Mouse (Mus musculus) bone marrow, adult 2 months (tissue): ENCODE data around the gene Slc8b1. TPM values are rescaled to one million over a fixed set of nuclear protein-coding genes. Genes with fewer than 3 reads are reported as not detected.
A peak's percentile ranks its signal among the peaks of the same experiment; 100 is the strongest.

Experiments
- H3K27ac ChIP-seq: fragments of 200-500 bp; 2 replicates; pipeline ENCODE4 v1.5.1; 2012; ENCODE audit warnings: low read depth, mild to moderate bottlenecking, control low read depth, inconsistent platforms, low read length; ENCODE audit not compliant: control insufficient read depth, poor library complexity, insufficient read depth
- H3K4me1 ChIP-seq: fragments of 200-500 bp; 2 replicates; pipeline ENCODE4 v1.6.1; 2011; ENCODE audit warnings: low read length; ENCODE audit not compliant: control insufficient read depth, insufficient read depth
- H3K4me3 ChIP-seq: fragments of 200-500 bp; replicated peaks from 2 replicates; pipeline ENCODE3; 2011; ENCODE audit warnings: mild to moderate bottlenecking, low read depth, low read length, control low read depth; ENCODE audit not compliant: control insufficient read depth
- CTCF ChIP-seq: fragments of 200-500 bp; IDR thresholded peaks from 2 replicates; pipeline ENCODE4 v1.5.1; 2011; ENCODE audit warnings: low read length, control low read depth; ENCODE audit not compliant: control insufficient read depth, insufficient read depth
- POLR2A ChIP-seq: fragments of 200-500 bp; IDR thresholded peaks from 2 replicates; pipeline ENCODE4 v1.6.1; 2011; ENCODE audit warnings: low read depth, mild to moderate bottlenecking, control low read depth, low read length, borderline replicate concordance; ENCODE audit not compliant: control insufficient read depth
- WGBS: fragments of 180-500 bp; shearing (Covaris S2); methylation state at CpG from one replicate; pipeline ENCODE4 v1.1.7; 2018; 5-methylcytosine and 5-hydroxymethylcytosine counted together
- polyA plus RNA-seq: library from polyadenylated mRNA; stranded (reverse); fragments of >200 nt; gene quantifications from 2 replicates; pipeline ENCODE4 v1.2.4, GENCODE M21; 2011; ENCODE audit warnings: low replicate concordance; ENCODE audit not compliant: missing spikeins, insufficient read depth, insufficient read length

The Slc8b1 gene
- polyA plus RNA-seq, 1 experiment = 45.1 TPM

DNA sequence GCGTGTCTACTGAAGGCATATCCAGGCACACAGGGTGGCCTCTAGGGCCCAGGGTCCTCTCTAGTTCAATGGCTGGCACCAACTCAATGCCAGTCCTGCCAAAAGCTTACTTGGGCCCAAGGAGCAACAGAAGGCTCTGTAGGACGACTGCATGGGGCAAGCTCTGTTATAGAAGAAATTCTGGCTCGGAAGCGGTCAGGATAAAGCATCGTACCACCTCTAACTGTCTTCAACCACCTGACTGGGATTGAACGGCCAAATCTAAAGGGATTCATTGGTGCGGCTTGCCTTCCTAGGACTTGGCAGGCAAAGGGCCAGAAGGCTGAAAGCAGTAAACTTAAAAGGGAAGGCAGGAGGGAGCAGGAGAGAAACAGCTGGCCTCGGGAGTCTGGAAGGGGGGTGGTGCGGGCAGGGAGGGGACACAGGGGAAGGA, 57.4 kb downstream of the Slc8b1 start:
- 93% methylated on average over 9 of the region's 9 CpGs for WGBS
- no peak overlapping the region for H3K27ac ChIP-seq
- H3K4me3 ChIP-seq = no peak overlapping the region
- no peak for TF ChIP-seq CTCF
- no peak for TF ChIP-seq POLR2A
- peaks cover 2% of the 10 kb centered on the region for H3K4me1 ChIP-seq

DNA sequence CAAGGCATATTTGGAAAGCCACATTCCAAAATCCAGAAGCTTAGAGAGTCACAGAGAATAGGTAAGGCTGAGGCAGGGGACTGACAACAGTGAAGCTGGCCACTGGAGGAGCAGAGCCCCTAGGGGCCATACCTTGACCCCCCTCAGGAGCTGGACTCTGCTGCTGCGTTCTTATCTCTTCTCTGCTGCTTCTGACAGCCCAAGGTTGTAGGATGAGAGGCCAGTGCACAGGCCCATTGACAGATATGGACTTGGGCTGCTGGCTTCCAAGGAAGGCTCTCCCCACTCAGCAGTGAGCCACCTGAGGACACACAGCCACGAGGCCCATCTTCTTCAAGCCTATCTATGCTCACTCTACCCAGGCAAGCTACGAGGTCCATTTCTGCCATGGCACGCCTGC, 58.0 kb downstream of the Slc8b1 start:
- H3K4me1 ChIP-seq = peaks cover 2% of the 10 kb centered on the region
- no peak for TF ChIP-seq CTCF
- TF ChIP-seq POLR2A = no peak
- H3K27ac ChIP-seq = no peak overlapping the region
- no peak overlapping the region for H3K4me3 ChIP-seq
- WGBS = 83% methylated on average over 4 of the region's 4 CpGs

DNA sequence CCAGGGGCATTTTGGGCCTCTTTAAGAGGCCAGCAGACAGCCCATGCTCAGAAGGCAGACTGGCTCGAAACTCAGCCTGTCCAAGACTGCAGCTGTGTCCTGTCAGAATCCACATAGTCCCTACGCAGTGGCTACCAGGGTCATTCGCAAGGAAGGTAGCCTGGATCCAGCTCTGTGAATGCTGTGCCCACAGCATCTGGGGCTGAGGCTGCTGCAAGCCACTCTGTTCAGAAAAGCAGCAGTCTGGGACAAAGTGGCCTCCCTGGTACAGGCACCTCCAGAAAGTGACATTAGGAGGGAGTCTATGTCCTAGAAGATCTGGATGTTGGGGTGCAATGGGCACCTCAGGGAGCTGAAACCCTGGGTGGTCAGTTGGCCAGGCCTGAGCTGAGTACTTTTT, 58.8 kb downstream of the Slc8b1 start:
- Histone ChIP-seq H3K4me1 (peaks cover 2% of the 10 kb centered on the region), H3K4me3 (no peak overlapping the region), H3K27ac (peak overlapping the region; percentile 33; the same call in 1 of the 2 replicates)
- 96% methylated on average over 3 of the region's 3 CpGs for whole genome bisulfite sequencing
- no peak for TF ChIP-seq POLR2A
- no peak for TF ChIP-seq CTCF

- Histone ChIP-seq H3K27ac (peak overlapping the region; percentile 59; the same call in 1 of the 2 replicates), H3K4me3 (no peak overlapping the region), H3K4me1 (peaks cover 2% of the 10 kb centered on the region)
- 37% methylated on average over 11 of the region's 11 CpGs for WGBS
- TF ChIP-seq POLR2A (no peak), CTCF (no peak)
Measured at GRCm38 (mm10) chr5:120570289-120570897, 59.4 kb downstream of the Slc8b1 start.

- peaks cover 2% of the 10 kb centered on the region for H3K4me1 ChIP-seq
- no peak overlapping the region for H3K27ac ChIP-seq
- H3K4me3 ChIP-seq = no peak overlapping the region
- 0 out of 2 replicates have a peak, but pooled peaks have one; percentile 12 for TF ChIP-seq POLR2A
- no peak for TF ChIP-seq CTCF
- 86% methylated on average over 14 of the region's 14 CpGs for WGBS
Measured at GRCm38 (mm10) chr5:120571056-120571740, 60.2 kb downstream of the Slc8b1 start.

- 82% methylated on average over 10 of the region's 10 CpGs for WGBS
- Histone ChIP-seq H3K4me1 (peaks cover 15% of the 10 kb centered on the region), H3K4me3 (no peak overlapping the region), H3K27ac (no peak overlapping the region)
- no peak for TF ChIP-seq CTCF
- TF ChIP-seq POLR2A = no peak
Measured at GRCm38 (mm10) chr5:120574469-120575063, 63.6 kb downstream of the Slc8b1 start.

DNA sequence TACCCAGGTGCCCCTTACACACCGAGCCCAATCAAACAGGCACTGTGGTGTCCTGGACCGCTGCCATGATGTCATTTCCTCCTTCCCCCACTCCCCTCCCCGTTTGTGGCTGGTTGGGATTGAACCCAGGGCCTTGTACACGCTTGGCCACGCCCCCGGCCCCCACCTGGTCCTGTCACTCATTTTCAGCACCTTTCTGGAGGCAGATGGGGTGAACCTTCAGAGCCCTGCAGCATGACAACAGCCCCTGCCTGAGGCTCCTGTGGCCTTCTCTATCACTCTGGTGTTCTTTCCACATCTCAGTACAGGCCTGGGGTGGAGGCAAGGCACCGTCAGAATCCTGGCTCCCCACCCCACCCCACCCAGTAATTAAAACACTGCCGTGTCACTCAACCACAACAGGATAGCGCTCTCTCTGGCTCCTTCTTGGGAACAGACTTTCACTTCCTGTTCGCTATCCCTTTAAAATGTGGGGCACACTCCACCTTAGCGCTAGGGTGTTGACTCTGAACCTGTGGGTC, 65.9 kb downstream of the Slc8b1 start:
- Histone ChIP-seq H3K4me1 (peaks cover 13% of the 10 kb centered on the region), H3K4me3 (no peak overlapping the region), H3K27ac (peak overlapping the region; percentile 20)
- TF ChIP-seq CTCF (no peak), POLR2A (no peak)
- WGBS = 17% methylated on average over 11 of the region's 11 CpGs

GRCm38 (mm10) chr5:120577935-120578441, 67.0 kb downstream of the Slc8b1 start:
- H3K4me3 ChIP-seq = peak overlapping the region; percentile 7
- peaks cover 13% of the 10 kb centered on the region for H3K4me1 ChIP-seq
- 20% methylated on average over 10 of the region's 10 CpGs for whole genome bisulfite sequencing
- TF ChIP-seq CTCF (peak; percentile 66), POLR2A (no peak)
- H3K27ac ChIP-seq = peak overlapping the region; percentile 90
